Mouse (Mus musculus) bone marrow, adult 2 months (tissue): ENCODE results near the gene Col23a1.

Source experiments
- CTCF ChIP-seq: fragments of 200-500 bp; IDR thresholded peaks from 2 replicates; pipeline ENCODE4 v1.5.1; 2011; ENCODE audit warnings: low read length, control low read depth; ENCODE audit not compliant: control insufficient read depth, insufficient read depth
- POLR2A ChIP-seq: fragments of 200-500 bp; IDR thresholded peaks from 2 replicates; pipeline ENCODE4 v1.6.1; 2011; ENCODE audit warnings: low read depth, mild to moderate bottlenecking, control low read depth, low read length, borderline replicate concordance; ENCODE audit not compliant: control insufficient read depth

DNA sequence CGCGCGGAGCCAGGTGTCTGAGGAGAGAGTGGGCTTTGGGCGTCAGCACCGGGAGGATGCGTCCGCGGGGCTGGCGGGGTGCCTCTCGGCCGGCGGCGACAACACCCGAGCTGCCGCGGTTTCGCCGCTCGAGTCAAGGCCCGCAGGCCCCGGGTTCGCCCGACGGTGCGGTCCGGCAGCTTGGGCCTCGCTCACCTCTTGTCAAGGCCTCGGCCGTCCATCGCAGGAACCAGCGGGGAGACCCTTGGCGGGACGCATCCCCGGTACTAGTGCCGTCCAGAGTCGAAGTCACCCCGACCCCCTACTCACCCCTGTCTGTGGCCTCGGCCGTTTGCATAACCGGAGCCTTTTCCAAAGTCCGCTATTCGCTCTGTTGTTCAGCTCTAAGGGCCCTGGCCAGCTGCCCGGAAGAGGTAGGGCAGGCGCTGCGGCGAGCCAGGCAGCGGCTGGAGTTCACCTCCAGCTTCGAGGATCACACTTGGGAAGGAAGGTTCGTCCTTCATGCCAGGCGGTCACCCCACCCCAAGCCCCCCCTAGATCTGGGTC is 26.4 kb upstream of the Col23a1 start:
- TF ChIP-seq POLR2A (no peak), CTCF (no peak)
